Mouse (Mus musculus): ENCODE results near the gene Sec14l1.

Sec14l1 gene

DNA sequence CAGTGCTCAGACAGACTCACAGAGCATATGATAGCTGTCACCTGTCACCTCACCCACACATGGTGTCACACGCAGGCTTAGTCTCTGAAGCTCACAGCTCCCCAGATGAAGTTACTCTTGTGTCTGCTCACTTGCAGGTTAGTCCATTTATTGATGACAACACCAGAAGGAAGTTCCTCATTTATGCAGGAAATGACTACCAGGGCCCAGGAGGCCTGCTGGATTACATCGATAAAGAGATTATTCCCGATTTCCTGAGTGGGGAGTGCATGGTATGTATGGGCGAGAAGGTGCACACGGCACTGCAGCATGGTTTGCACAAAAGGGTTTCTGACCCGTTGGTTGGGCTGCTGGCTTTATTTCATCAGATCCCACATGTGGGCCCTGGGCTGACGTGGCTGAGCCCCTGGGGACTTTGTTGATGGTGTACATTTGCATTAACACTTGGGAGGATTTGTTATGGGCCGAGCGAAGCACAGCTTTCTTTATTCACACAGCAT lies 35.5 kb downstream of the Sec14l1 start:
- no peak for DNase-seq (ENCODE audit: extremely low read depth, insufficient read length, low spot score)

- no peak for DNase-seq (ENCODE audit: extremely low read depth, insufficient read length, low spot score)
Observed at GRCm38 (mm10) chr11:117151461-117151860, 36.5 kb downstream of the Sec14l1 start.

DNA sequence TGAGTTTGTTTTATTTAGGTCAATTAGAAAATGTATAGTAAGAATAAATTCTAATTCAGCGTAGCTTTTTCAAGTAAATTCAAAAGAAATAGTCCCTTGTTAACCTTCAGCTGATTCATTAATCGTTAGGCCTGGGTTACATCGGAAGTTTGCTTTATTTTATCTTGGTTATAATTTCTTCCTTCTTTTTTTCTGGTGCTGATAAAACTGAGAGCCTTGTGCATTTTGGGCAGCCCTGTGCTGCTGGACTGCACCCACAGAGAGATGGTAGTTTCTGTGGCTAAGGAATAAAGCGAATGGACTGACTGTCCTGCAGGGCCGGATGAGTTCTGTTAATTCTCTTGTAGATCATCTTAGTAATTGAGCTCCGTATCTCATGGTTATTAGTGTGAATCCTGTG lies 37.6 kb downstream of the Sec14l1 start:
- DNase-seq (ENCODE audit: extremely low read depth, insufficient read length, low spot score): no peak

DNA sequence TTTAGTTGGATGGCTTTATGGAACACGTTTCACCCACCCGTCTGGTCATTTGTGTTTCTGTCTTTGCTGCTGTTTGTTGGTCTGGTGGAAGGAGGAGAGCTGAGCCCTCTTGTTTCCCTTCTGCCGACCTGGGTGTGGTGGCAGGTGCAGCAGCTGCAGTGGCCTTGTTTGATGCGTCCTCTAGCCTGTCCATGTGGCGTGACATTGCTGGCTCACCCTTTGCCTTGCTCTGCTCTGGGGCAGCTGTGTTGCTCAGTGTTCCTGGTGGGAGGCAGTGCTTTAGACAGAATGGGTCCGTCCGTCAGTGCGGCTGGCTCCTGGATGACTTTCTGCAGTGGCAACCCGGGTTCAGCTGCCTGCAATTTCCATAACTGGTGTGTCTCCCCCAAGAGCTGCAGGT lies 38.6 kb downstream of the Sec14l1 start:
- DNase-seq (ENCODE audit: extremely low read depth, insufficient read length, low spot score): no peak

DNA sequence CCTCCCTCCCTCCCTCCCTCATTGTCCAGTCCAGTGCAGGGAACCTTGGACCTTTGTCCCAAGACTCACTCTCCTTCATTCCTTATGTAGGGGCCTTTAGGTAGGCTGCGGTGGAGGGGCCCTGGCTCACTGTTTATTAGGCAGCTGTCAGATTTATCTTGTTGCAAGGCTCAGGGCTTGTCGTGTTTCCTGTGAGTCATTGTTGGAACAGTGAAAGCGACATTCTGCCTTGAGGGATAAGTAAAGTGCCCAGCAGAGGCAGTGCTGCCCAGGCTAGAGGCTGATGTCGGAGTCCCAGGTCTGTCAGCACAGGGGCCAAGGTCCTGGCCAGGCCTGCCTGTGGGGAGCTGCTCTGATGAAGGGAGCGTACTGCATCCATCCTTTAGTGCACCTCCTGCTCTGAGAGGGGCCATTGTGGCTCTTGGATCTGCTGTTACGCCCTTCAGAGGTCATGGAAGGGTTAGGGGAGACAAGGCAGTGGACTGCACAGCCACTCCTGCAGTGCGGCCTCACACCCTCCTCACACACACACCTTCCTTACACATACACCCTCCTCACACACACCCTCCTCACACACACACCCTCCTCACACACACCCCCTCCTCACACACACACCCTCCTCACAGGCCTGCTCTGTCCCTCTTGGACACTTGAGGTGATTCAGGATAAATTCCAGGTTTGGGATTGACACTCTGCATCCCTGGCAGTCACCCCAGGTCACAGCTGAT lies 39.3 kb downstream of the Sec14l1 start:
- DNase-seq (ENCODE audit: extremely low read depth, insufficient read length, low spot score): no peak

DNA sequence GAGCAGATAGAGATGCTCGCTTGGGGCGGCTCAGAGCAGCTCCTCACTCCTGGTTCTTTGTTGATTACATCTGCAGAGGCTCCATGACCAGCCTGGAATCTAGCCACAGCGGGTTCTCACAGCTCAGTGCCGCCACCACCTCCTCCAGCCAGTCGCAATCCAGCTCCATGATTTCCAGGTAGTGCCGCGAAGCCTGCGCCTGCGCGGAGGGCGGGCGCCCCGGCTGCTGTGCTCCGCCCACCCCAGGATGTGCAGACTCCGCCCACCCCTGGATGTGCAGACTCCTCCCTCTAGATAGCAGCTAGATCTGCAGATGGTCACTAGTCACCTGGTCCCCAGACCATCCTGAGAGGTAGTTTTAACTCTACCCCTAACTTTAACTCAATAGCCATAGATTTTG lies 41.8 kb downstream of the Sec14l1 start:
- DNase-seq (ENCODE audit: extremely low read depth, insufficient read length, low spot score): no peak

DNA sequence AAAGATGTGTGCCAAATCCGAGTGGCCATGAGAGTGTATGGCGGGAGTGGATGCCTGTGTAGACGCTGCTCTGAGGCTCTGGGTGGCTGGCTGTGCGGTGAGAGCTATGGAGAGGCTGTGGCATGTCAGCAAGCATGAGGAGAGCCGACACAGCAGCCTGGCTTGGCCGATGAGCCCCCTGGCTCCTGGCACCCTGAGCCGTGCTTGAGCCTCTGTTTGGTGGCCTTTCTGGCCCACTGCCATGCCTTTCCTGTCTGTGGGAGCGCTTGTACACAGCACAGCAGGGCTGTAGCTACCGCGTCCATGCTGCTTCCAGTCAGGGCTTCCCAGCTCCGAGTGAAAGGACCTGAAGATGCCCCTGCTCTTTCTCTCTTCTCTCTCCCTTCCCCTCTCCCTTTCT lies 43.4 kb downstream of the Sec14l1 start:
- DNase-seq (ENCODE audit: extremely low read depth, insufficient read length, low spot score): no peak

GRCm38 (mm10) chr11:117159257-117159945 lies 44.4 kb downstream of the Sec14l1 start:
- no peak for DNase-seq (ENCODE audit: extremely low read depth, insufficient read length, low spot score)

GRCm38 (mm10) chr11:117159946-117160307 lies 45.0 kb downstream of the Sec14l1 start:
- DNase-seq (ENCODE audit: extremely low read depth, insufficient read length, low spot score): no peak

DNA sequence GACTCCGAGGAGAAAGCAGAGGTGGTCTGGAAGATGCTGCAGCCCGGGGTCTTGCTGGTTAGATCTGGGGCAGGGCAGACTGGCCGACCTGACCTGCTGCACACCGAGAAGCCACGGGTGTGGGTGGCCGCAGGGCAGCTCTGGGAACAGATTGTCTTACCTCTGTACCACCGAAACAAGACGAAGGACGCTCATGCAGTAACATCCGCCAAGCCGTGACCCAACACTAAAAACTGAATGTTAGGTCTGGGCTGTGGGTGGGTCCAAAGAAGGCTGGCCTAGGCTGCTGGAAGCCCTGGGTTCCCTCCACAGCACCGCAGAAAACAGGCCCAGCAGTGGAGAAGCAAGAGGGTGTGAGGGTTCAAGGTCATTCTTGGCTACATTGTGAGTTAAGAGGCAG lies 45.8 kb downstream of the Sec14l1 start:
- DNase-seq (ENCODE audit: extremely low read depth, insufficient read length, low spot score): no peak

GRCm38 (mm10) chr11:117161574-117161973 lies 46.6 kb downstream of the Sec14l1 start:
- no peak for DNase-seq (ENCODE audit: extremely low read depth, insufficient read length, low spot score)

- DNase-seq (ENCODE audit: extremely low read depth, insufficient read length, low spot score): no peak
Observed at GRCm38 (mm10) chr11:117163098-117163497, 48.1 kb downstream of the Sec14l1 start.

- DNase-seq (ENCODE audit: extremely low read depth, insufficient read length, low spot score): no peak
Observed at GRCm38 (mm10) chr11:117163771-117164170, 48.8 kb downstream of the Sec14l1 start.

DNA sequence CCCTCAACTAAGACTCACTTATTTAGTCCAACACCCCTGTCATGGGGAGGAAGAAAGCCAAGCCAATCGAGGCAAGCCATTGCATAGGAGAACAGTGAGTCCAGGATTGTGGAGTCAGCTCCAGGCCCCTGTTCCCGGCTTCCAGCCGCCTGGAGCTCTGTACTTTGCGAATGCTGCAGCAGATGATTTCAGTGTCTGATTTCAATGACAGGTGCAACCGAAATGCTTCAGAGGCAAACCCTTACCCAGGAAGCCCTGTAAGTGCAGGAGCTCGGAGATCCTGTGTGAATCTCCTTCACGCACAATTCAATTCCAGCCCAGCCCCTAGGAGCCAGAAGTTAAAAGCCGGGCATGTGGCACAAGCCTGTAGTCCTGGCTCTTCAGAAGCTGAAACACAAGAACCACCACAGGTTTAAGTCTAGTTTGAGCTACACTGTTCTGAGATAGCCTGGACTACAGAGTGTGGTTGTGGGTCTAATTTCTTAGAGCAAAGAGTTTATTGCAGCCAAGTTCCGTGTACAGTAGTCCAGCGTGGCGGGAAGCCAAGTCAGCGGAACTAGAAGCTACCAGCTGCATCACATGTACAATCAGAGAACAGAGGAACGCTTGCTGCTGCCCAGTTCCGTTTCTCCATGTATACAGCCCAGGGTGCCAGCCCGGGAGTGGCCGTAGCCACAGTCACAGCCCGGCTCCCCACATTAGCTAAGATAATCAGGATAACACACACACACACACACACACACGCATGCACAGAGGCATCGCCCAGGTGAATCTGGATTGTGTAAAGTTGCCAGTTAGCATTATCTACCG lies 53.5 kb downstream of the Sec14l1 start:
- no peak for DNase-seq (ENCODE audit: extremely low read depth, insufficient read length, low spot score)

DNA sequence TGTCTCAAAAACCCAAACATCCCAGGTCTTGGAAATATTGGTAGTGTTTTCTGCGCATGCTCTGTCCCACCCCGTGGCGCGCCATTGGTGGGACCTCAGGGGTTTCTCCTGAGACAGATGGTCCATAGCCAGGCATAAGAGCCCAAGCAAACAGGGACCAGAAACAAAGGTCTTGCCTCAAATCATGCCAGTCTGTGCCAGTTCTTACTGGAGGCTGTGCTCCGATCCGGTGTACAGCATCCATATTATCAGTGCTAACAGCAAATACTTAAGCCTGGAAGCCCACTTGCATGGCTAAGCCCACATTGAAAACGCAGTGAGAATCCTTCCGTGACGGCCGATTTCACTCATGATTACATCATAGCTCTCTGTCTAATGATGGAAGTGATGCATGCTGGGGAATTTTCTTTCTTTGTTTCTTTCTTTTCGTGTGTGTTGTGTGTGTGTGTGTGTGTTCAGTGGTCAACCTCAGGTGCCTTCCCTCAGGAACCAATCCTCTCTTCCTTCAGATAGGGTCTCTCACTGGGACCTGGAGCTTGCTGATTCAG lies 54.2 kb downstream of the Sec14l1 start:
- no peak for DNase-seq (ENCODE audit: extremely low read depth, insufficient read length, low spot score)

DNA sequence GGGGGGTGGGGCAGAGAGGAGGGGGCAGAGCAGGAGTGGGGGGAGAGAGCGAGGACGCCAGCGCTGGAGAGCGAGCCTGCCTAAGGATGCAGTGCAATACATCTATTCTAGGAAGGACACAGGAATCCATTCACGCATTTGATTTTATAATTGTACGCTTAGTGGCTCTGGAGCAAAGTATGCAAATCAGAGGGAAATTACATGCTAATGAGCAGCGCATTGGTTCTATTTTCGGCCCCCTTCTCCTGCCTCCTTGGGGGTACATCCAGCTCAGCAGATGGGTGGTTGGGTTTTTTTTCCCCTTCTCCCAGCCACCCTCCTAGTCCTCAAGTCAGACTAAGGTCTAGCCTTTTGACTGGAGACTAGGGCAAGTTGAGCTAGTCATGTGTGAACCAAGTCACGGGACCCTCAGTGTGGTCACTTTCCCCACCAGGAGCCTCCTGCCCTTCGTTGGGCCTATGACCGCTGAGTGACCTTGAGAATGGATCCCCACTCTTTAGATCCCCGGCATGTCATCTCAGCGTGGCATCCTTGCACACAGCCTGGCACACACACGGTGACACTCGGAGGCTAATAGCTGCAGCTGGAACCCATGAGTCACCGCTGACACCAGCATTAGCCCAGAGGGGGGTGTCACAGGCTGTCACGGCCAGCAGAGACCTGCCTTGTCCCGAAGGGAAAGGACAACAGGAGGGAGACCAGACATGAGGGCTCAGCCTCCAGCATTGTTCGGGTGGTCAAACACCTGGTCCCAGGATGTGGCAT lies 55.0 kb downstream of the Sec14l1 start:
- DNase-seq (ENCODE audit: extremely low read depth, insufficient read length, low spot score): peak; percentile 56

DNA sequence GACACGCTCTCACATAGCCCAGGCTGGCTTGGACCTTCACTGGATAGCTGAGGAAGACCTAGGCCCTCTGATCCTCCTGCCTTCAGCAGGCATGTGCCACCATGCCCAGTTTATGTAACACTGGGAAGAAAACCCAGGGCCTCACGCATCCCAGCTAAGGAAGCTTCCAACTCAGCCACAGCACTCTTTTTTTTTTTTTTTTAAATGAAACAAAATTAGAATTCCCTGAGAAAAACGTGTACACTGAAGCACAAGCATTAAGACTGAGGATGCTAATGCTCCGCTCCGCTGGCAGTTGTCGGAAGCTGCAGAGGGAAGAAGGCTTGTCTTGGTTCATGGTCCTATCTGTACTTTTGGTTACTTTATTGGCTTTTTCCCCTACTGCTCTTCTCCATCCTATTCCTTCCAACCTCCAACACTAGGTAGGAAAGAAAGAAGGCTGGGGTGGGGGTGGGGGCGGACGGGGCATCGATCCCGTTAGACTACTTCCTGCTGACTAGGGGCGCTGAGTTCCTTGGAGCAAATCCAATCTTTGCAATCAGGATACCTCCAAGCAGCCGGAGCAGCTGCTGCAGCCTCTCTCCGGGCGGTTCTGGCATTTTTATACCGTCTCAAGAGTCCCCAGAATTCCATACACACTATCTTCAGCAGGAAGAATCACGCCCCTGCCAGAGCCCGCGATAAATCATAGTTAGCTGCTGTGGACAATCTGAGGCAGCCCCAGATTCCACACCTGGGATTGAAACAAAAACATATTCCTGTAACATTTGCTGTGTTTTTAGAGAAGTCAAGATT lies 59.3 kb downstream of the Sec14l1 start:
- DNase-seq (ENCODE audit: extremely low read depth, insufficient read length, low spot score): no peak

- DNase-seq (ENCODE audit: extremely low read depth, insufficient read length, low spot score): no peak
Observed at GRCm38 (mm10) chr11:117174924-117175323, 60.0 kb downstream of the Sec14l1 start.

- DNase-seq (ENCODE audit: extremely low read depth, insufficient read length, low spot score): no peak
Observed at GRCm38 (mm10) chr11:117175472-117175871, 60.5 kb downstream of the Sec14l1 start.

- DNase-seq (ENCODE audit: extremely low read depth, insufficient read length, low spot score): peak; percentile 69
Observed at GRCm38 (mm10) chr11:117176304-117176703, 61.3 kb downstream of the Sec14l1 start.
